Mouse (Mus musculus) cerebellum, adult 2 months (tissue): Measurements from ENCODE around the gene Tmed1. TPM values are rescaled to one million over a fixed set of nuclear protein-coding genes. Genes with fewer than 3 reads are reported as not detected.

Experiments used
- DNase-seq, 2 experiments: peaks; one replicate each; pipeline ENCODE4 v3.0.0; 2021
- H3K27ac ChIP-seq: fragments of 200-500 bp; 2 replicates; pipeline ENCODE4 v1.5.1; 2012; ENCODE audit warnings: low read length, control low read depth, inconsistent platforms; ENCODE audit not compliant: insufficient read depth
- H3K27me3 ChIP-seq: fragments of 200-500 bp; 2 replicates; pipeline ENCODE4 v1.6.1; 2012; ENCODE audit warnings: inconsistent platforms, mild to moderate bottlenecking, low read length, moderate library complexity; ENCODE audit not compliant: control insufficient read depth, insufficient read depth
- H3K4me1 ChIP-seq: fragments of 200-500 bp; 2 replicates; pipeline ENCODE4 v1.6.1; 2011; ENCODE audit warnings: low read length; ENCODE audit not compliant: control insufficient read depth, insufficient read depth
- H3K4me3 ChIP-seq: fragments of 200-500 bp; replicated peaks from 2 replicates; pipeline ENCODE3; 2011; ENCODE audit warnings: mild to moderate bottlenecking, low read depth, low read length, control low read depth; ENCODE audit not compliant: insufficient read depth
- CTCF ChIP-seq: fragments of 200-500 bp; IDR thresholded peaks from 2 replicates; pipeline ENCODE4 v1.5.1; 2011; ENCODE audit warnings: low read depth, mild to moderate bottlenecking, control low read depth, low read length, moderate library complexity, borderline replicate concordance; ENCODE audit not compliant: insufficient read depth
- POLR2A ChIP-seq: fragments of 200-500 bp; IDR thresholded peaks from 2 replicates; pipeline ENCODE4 v1.6.1; 2011; ENCODE audit warnings: low read length, control low read depth, borderline replicate concordance; ENCODE audit not compliant: insufficient read depth
- WGBS: fragments of 180-500 bp; shearing (Covaris S2); methylation state at CpG from one replicate; pipeline ENCODE4 v1.1.7; 2018; 5-methylcytosine and 5-hydroxymethylcytosine counted together
- polyA plus RNA-seq: library from polyadenylated mRNA; depleted of rRNA; stranded (reverse); fragments of >200 nt; gene quantifications from 2 replicates; pipeline ENCODE4 v1.2.3, GENCODE M21; 2012

The Tmed1 gene
- polyA plus RNA-seq, 1 experiment: 25.9 TPM

DNA sequence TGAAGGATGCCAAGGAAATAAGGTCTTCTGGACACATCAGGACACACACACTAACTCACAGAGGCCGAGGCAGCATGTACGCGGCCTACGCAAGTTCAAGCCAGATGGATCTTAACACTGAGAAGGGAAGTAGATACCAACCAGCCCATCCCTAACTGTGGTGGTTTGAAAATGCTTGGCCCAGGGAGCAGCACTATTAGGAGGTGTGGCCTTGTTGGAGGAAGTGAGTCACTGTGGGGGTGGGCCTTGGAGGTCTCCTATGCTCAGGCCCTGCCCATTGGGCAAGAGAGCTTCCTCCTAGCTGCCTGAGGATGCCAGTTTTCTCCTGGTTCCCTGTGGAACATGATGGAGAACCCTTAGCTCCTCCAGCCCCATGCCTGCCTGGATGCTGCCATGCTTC is 3.4 kb upstream of the Tmed1 start:
- Histone ChIP-seq H3K4me3 (no peak overlapping the region), H3K27me3 (no peaks in the 10 kb centered on the region), H3K27ac (no peak overlapping the region), H3K4me1 (peaks cover 5% of the 10 kb centered on the region)
- WGBS: 96% methylated on average over 4 of the region's 4 CpGs
- DNase-seq: no peak
- no peak for TF ChIP-seq CTCF
- TF ChIP-seq POLR2A: no peak

GRCm38 (mm10) chr9:21511052-21511451 is 1.0 kb upstream of the Tmed1 start:
- no peak for DNase-seq
- 80% methylated on average over 9 of the region's 9 CpGs for WGBS
- Histone ChIP-seq H3K4me1 (peaks cover 5% of the 10 kb centered on the region), H3K4me3 (no peak overlapping the region), H3K27me3 (no peaks in the 10 kb centered on the region), H3K27ac (peak overlapping the region; percentile 10; the same call in 1 of the 2 replicates)
- TF ChIP-seq CTCF: no peak
- TF ChIP-seq POLR2A: no peak

DNA sequence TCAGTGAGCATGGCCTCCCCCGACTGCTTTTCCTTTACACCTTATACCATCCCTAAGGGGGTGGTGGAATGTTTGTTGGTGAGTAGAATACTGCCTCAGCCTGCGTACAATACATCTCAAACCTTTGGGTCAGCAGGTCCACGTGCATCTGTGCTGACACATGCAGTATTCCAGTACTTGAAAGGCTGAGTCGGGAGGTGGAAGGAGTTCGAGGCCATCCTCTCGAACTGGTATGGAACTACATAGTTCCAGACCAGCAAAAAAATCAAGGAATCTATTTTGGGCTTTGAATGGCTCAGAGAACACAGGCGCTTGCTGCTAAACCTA is 600 bp upstream of the Tmed1 start:
- DNase-seq: no peak
- Histone ChIP-seq H3K4me1 (peaks cover 5% of the 10 kb centered on the region), H3K27me3 (no peaks in the 10 kb centered on the region), H3K4me3 (peak overlapping the region; percentile 84), H3K27ac (peak overlapping the region; percentile 10; the same call in 1 of the 2 replicates)
- 3% methylated on average over 7 of the region's 7 CpGs for WGBS
- TF ChIP-seq POLR2A: no peak
- TF ChIP-seq CTCF: no peak

GRCm38 (mm10) chr9:21508871-21509404 is 1.1 kb downstream of the Tmed1 start:
- 0 out of 2 replicates have a peak overlapping the region, but pooled peaks have one; percentile 4 for H3K27ac ChIP-seq
- peak overlapping the region; percentile 27 for H3K4me3 ChIP-seq
- H3K27me3 ChIP-seq: no peaks in the 10 kb centered on the region
- TF ChIP-seq CTCF: no peak
- no peak for TF ChIP-seq POLR2A
- no peak for DNase-seq
- H3K4me1 ChIP-seq: peaks cover 5% of the 10 kb centered on the region
- WGBS: 65% methylated on average over 7 of the region's 7 CpGs

DNA sequence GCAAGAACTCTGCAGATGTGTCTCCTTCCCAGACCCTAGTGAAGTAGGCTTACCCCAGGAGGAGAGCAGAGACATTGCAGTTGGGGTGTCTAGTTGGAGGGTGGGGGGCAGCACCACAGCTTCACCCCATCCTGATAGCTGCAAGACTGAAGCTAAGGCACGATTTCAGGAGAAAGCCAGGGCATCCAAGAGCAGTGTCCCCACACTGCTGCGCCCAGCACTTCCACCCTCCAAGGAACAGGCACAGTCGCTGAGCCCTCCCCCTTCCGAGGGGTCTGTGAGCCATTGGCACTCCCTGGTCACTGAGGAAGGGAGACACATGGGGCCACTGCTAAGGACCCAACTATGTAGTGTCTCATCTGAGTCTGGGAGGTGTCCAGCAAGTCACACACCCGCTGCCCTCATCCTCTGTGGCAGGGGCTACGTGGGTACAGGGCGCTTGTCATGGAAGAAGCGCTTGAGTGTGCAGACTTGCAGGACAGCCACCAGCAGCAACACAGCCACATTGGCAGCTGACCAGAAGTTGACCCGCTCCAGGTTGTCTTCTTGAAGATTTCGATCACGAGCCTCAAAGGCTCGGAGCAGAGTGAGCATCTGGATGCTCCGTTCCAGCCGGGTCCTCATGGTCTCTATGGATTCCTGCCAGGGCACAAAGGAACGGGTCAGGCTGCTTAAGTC is 2.2 kb downstream of the Tmed1 start:
- TF ChIP-seq CTCF: no peak
- TF ChIP-seq POLR2A: no peak
- Histone ChIP-seq H3K4me3 (no peak overlapping the region), H3K27ac (no peak overlapping the region), H3K4me1 (peaks cover 5% of the 10 kb centered on the region), H3K27me3 (no peaks in the 10 kb centered on the region)
- DNase-seq: peak in 1 of 2 experiments; percentile 29
- WGBS: 42% methylated on average over 15 of the region's 15 CpGs

DNA sequence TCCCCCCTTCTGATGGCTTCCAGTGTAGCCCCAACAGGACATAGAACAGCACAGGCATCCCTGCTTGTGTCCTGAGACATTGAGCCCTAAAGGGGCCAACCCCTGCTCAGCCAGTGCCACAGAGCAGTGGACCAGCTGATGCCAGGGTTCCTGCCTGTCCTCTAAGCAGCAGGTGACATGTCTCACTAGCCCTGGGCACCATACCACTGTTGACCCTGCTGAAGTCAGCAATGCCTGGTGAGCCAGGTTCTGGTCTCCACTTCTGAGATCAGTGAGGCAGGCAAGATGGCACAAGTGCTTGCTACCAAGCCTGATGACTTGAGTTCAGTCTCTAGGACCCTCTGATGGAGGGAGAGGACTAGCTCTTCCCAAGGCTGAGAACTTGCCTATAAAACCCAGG is 4.3 kb downstream of the Tmed1 start:
- Histone ChIP-seq H3K27me3 (no peaks in the 10 kb centered on the region), H3K4me1 (peaks cover 5% of the 10 kb centered on the region), H3K27ac (no peak overlapping the region), H3K4me3 (no peak overlapping the region)
- DNase-seq: no peak
- no peak for TF ChIP-seq CTCF
- no peak for TF ChIP-seq POLR2A

DNA sequence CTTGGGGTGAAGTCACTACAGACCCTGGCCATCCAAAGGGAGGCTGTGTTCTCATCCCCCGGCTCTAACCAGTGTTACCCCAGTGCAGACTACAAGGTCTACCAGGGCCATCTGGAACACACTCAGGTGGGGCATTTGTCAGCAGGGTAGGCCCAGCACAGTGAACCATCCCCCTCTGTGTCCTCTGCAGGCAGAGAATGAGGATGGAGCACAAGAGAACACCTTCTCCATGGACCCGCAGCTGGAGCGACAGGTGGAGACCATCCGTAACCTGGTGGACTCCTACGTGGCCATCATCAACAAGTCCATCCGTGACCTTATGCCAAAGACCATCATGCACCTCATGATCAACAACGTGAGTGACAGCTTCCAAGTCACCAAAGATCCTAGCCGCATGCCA is 6.7 kb downstream of the Tmed1 start:
- WGBS: 94% methylated on average over 8 of the region's 8 CpGs
- H3K4me3 ChIP-seq: no peak overlapping the region
- no peak overlapping the region for H3K27ac ChIP-seq
- H3K4me1 ChIP-seq: no peaks in the 10 kb centered on the region
- TF ChIP-seq CTCF: no peak
- no peak for TF ChIP-seq POLR2A
- no peaks in the 10 kb centered on the region for H3K27me3 ChIP-seq
- DNase-seq: no peak

GRCm38 (mm10) chr9:21498284-21498902 is 11.7 kb downstream of the Tmed1 start:
- Histone ChIP-seq H3K4me3 (no peak overlapping the region), H3K27ac (no peak overlapping the region), H3K4me1 (no peaks in the 10 kb centered on the region; the same call in 1 of the 2 replicates), H3K27me3 (no peaks in the 10 kb centered on the region)
- 85% methylated on average over 12 of the region's 12 CpGs for WGBS
- DNase-seq: no peak
- TF ChIP-seq CTCF (no peak), POLR2A (no peak)
